Mouse (Mus musculus) right cerebral cortex, postnatal 14 days (tissue): ENCODE results near the gene Msh5.
"Not testable (repeated sequence)": the region's sequence is repeated elsewhere in the genome, so short reads cannot be mapped to it uniquely, and the experiment has no call there.

Source experiments
- DNase-seq: peaks from one replicate; pipeline ENCODE4 v3.0.0; 2022

Gene Msh5

GRCm38 (mm10) chr17:35047688-35048087 lies 1.1 kb upstream of the Msh5 start:
- no peak for DNase-seq

- no peak for DNase-seq
These were observed 501 bp downstream of the Msh5 start for GRCm38 (mm10) chr17:35045807-35046680.

- no peak for DNase-seq
These were observed 1.4 kb downstream of the Msh5 start for GRCm38 (mm10) chr17:35044904-35045806.

GRCm38 (mm10) chr17:35043794-35044193 lies 2.8 kb downstream of the Msh5 start:
- no peak for DNase-seq

GRCm38 (mm10) chr17:35039121-35039873 lies 7.2 kb downstream of the Msh5 start:
- DNase-seq, result no peak

- DNase-seq, result no peak
These were observed 11.6 kb downstream of the Msh5 start for GRCm38 (mm10) chr17:35034896-35035295.

- not testable (repeated sequence) for DNase-seq
These were observed 12.8 kb downstream of the Msh5 start for GRCm38 (mm10) chr17:35033703-35034102.

GRCm38 (mm10) chr17:35032323-35032870 lies 14.1 kb downstream of the Msh5 start:
- DNase-seq, result no peak

GRCm38 (mm10) chr17:35031880-35032279 lies 14.7 kb downstream of the Msh5 start:
- no peak for DNase-seq

GRCm38 (mm10) chr17:35031272-35031671 lies 15.3 kb downstream of the Msh5 start:
- DNase-seq, result no peak

- DNase-seq, result no peak
These were observed 16.6 kb downstream of the Msh5 start for GRCm38 (mm10) chr17:35029691-35030532.

GRCm38 (mm10) chr17:35028315-35028714 lies 18.2 kb downstream of the Msh5 start:
- no peak for DNase-seq

- DNase-seq, result peak; percentile 46
These were observed 19.1 kb downstream of the Msh5 start, which contains the start of gene Sapcd1 for GRCm38 (mm10) chr17:35027277-35028068. Sapcd1 (minus strand) TSS chr17:35028016.

- DNase-seq, result no peak
These were observed 20.3 kb downstream of the Msh5 start for GRCm38 (mm10) chr17:35026206-35026605.

GRCm38 (mm10) chr17:35024691-35025488 lies 21.7 kb downstream of the Msh5 start:
- DNase-seq, result no peak

- DNase-seq, result no peak
These were observed 22.3 kb downstream of the Msh5 start for GRCm38 (mm10) chr17:35024261-35024660.

- DNase-seq, result no peak
These were observed 22.8 kb downstream of the Msh5 start for GRCm38 (mm10) chr17:35023756-35024155.

GRCm38 (mm10) chr17:35023221-35023620 lies 23.3 kb downstream of the Msh5 start:
- DNase-seq, result no peak

GRCm38 (mm10) chr17:35022541-35023060 lies 23.9 kb downstream of the Msh5 start:
- DNase-seq, result no peak
